Mouse (Mus musculus) CH12.LX (cell line): Measurements from ENCODE around the gene Tle2. TPM values are rescaled to one million over a fixed set of nuclear protein-coding genes. Genes with fewer than 3 reads are reported as not detected.

Experiments used
- DNase-seq: peaks from one replicate; pipeline ENCODE4 v3.0.0-alpha.2; 2013; ENCODE audit errors: extremely low read depth
- H3K27ac ChIP-seq: 2 replicates; pipeline ENCODE4 v1.5.1; 2012; ENCODE audit warnings: low read depth, mild to moderate bottlenecking, control low read depth, moderate library complexity; ENCODE audit not compliant: insufficient read depth
- H3K27me3 ChIP-seq: replicated peaks from 2 replicates; pipeline ENCODE3; 2012; ENCODE audit warnings: inconsistent platforms
- H3K36me3 ChIP-seq, 2 experiments: replicated peaks in 1 of 2; 2 replicates each; pipeline versions ENCODE3 to v1.6.1; 2012; ENCODE audit warnings: inconsistent platforms in 1 of 2, low read length in 1 of 2, mild to moderate bottlenecking in 1 of 2, mixed read lengths in 1 of 2, moderate library complexity in 1 of 2; ENCODE audit not compliant: control insufficient read depth in 1 of 2, insufficient read depth in 1 of 2
- H3K4me1 ChIP-seq, 2 experiments: 2 replicates each; pipeline ENCODE4 v1.6.1; 2012; ENCODE audit warnings: inconsistent platforms in 1 of 2, moderate library complexity in 1 of 2; ENCODE audit not compliant: insufficient read depth in 2 of 2, control insufficient read depth in 1 of 2
- H3K4me2 ChIP-seq: 2 replicates; pipeline ENCODE4 v1.6.1; 2012; ENCODE audit warnings: low read depth, mild to moderate bottlenecking, control low read depth; ENCODE audit not compliant: poor library complexity, insufficient read depth, severe bottlenecking
- H3K4me3 ChIP-seq, 3 experiments: fragments of 150-350 bp in 1 of 3; sonication (generic) in 1 of 3; replicated peaks in 1 of 3; 2 replicates each; pipeline versions ENCODE3 to v1.5.1; 2011 to 2012; ENCODE audit warnings: low read depth in 2 of 3, low read length in 2 of 3, mild to moderate bottlenecking in 2 of 3, moderate library complexity in 2 of 3, control low read depth in 1 of 3, improper control_type of control experiment in 1 of 3, inconsistent platforms in 1 of 3, mixed read lengths in 1 of 3; ENCODE audit not compliant: poor library complexity in 1 of 3
- H3K79me2 ChIP-seq: replicated peaks from 2 replicates; pipeline ENCODE4 v1.6.1; 2012; ENCODE audit warnings: mild to moderate bottlenecking, moderate library complexity; ENCODE audit not compliant: control insufficient read depth, poor library complexity, insufficient read depth, severe bottlenecking; ENCODE audit errors: extremely low read depth
- H3K9ac ChIP-seq: 2 replicates; pipeline ENCODE4 v1.6.1; 2012; ENCODE audit warnings: low read depth, mild to moderate bottlenecking, control low read depth, moderate library complexity; ENCODE audit not compliant: insufficient read depth
- H3K9me3 ChIP-seq: replicated peaks from 2 replicates; pipeline ENCODE3; 2012; ENCODE audit warnings: low read length, inconsistent platforms, mixed read lengths
- BHLHE40 ChIP-seq: IDR thresholded peaks from 2 replicates; pipeline ENCODE4 v1.6.1; 2011; ENCODE audit warnings: mild to moderate bottlenecking, low read depth, low read length, improper control_type of control experiment
- CHD2 ChIP-seq: IDR thresholded peaks from 2 replicates; pipeline ENCODE4 v1.6.1; 2011; ENCODE audit warnings: low read length, improper control_type of control experiment
- CTCF ChIP-seq, 2 experiments: IDR thresholded peaks in 1 of 2; conservative IDR thresholded peaks in 1 of 2; 2 replicates each; pipeline ENCODE4 v1.5.1; 2011 to 2012; ENCODE audit warnings: low read depth in 2 of 2, low read length in 2 of 2, improper control_type of control experiment in 1 of 2, inconsistent platforms in 1 of 2, mild to moderate bottlenecking in 1 of 2, moderate library complexity in 1 of 2
- ELF1 ChIP-seq: IDR thresholded peaks from 2 replicates; pipeline ENCODE4 v1.6.1; 2014; ENCODE audit warnings: low read depth, mild to moderate bottlenecking, inconsistent platforms, low read length, improper control_type of control experiment
- EP300 ChIP-seq: IDR thresholded peaks from 2 replicates; pipeline ENCODE4 v1.6.1; 2011; ENCODE audit warnings: low read length, improper control_type of control experiment
- ETS1 ChIP-seq: conservative IDR thresholded peaks from 2 replicates; pipeline ENCODE4 v1.6.1; 2012; ENCODE audit warnings: low read depth, mild to moderate bottlenecking, inconsistent platforms, low read length, improper control_type of control experiment, moderate library complexity
- GABPA ChIP-seq: IDR thresholded peaks from 2 replicates; pipeline ENCODE4 v1.6.1; 2012; ENCODE audit warnings: low read depth, low read length, improper control_type of control experiment, inconsistent platforms; ENCODE audit not compliant: insufficient replicate concordance
- HCFC1 ChIP-seq: IDR thresholded peaks from 2 replicates; pipeline ENCODE4 v1.6.1; 2012; ENCODE audit warnings: low read depth, mild to moderate bottlenecking, inconsistent platforms, low read length, improper control_type of control experiment
- IRF4 ChIP-seq: IDR thresholded peaks from 2 replicates; pipeline ENCODE4 v1.6.1; 2014; ENCODE audit warnings: low read depth, mild to moderate bottlenecking, inconsistent platforms, low read length, improper control_type of control experiment
- JUN ChIP-seq: IDR thresholded peaks from 2 replicates; pipeline ENCODE4 v1.6.1; 2011; ENCODE audit warnings: low read depth, mild to moderate bottlenecking, low read length, improper control_type of control experiment, moderate library complexity; ENCODE audit not compliant: insufficient read depth
- KAT2A ChIP-seq: IDR thresholded peaks from 2 replicates; pipeline ENCODE4 v1.6.1; 2012; ENCODE audit warnings: low read length, improper control_type of control experiment, inconsistent platforms; ENCODE audit not compliant: insufficient replicate concordance
- MAFK ChIP-seq: IDR thresholded peaks from 2 replicates; pipeline ENCODE4 v1.6.1; 2011; ENCODE audit warnings: low read length, improper control_type of control experiment; ENCODE audit not compliant: insufficient replicate concordance
- MAZ ChIP-seq: IDR thresholded peaks from 2 replicates; pipeline ENCODE4 v1.6.1; 2012; ENCODE audit warnings: low read depth, mild to moderate bottlenecking, inconsistent platforms, low read length, improper control_type of control experiment, moderate library complexity
- NRF1 ChIP-seq: IDR thresholded peaks from 2 replicates; pipeline ENCODE4 v1.6.1; 2014; ENCODE audit warnings: low read depth, mild to moderate bottlenecking, inconsistent platforms, low read length, improper control_type of control experiment, moderate library complexity
- POLR2A ChIP-seq: IDR thresholded peaks from 2 replicates; pipeline ENCODE4 v1.6.1; 2011; ENCODE audit warnings: low read depth, mild to moderate bottlenecking, improper control_type of control experiment, low read length
- POLR2AphosphoS2 ChIP-seq: IDR thresholded peaks from 2 replicates; pipeline ENCODE4 v1.6.1; 2011; ENCODE audit warnings: low read depth, low read length, improper control_type of control experiment
- RCOR1 ChIP-seq: conservative IDR thresholded peaks from 2 replicates; pipeline ENCODE4 v1.6.1; 2012; ENCODE audit warnings: low read depth, mild to moderate bottlenecking, inconsistent platforms, low read length, improper control_type of control experiment
- SIN3A ChIP-seq: IDR thresholded peaks from 2 replicates; pipeline ENCODE4 v1.6.1; 2012; ENCODE audit warnings: low read length, improper control_type of control experiment, inconsistent platforms
- TBP ChIP-seq: conservative IDR thresholded peaks from 2 replicates; pipeline ENCODE4 v1.6.1; 2011; ENCODE audit warnings: low read depth, low read length, improper control_type of control experiment
- UBTF ChIP-seq: IDR thresholded peaks from 2 replicates; pipeline ENCODE4 v1.6.1; 2012; ENCODE audit warnings: low read depth, mild to moderate bottlenecking, inconsistent platforms, low read length, improper control_type of control experiment, moderate library complexity
- USF1 ChIP-seq: IDR thresholded peaks from 2 replicates; pipeline ENCODE4 v1.6.1; 2014; ENCODE audit warnings: low read depth, mild to moderate bottlenecking, inconsistent platforms, low read length, improper control_type of control experiment
- USF2 ChIP-seq: conservative IDR thresholded peaks from 2 replicates; pipeline ENCODE4 v1.6.1; 2011; ENCODE audit warnings: low read depth, low read length, improper control_type of control experiment
- ZMIZ1 ChIP-seq: IDR thresholded peaks from 2 replicates; pipeline ENCODE4 v1.6.1; 2012; ENCODE audit warnings: low read depth, mild to moderate bottlenecking, inconsistent platforms, low read length, improper control_type of control experiment
- dilution Hi-C: fragments of 300-500 bp; cut with MboI; formaldehyde crosslinking; loops from 2 replicates; pipeline ENCODE4 v1.14.3; 2020; ENCODE audit warnings: low sequenced_read_pairs; ENCODE audit not compliant: extremely low pct_unique_long_range_greater_than_20kb, extremely low pct_ligation_motif_present
- in situ Hi-C: fragments of 300-500 bp; cut with MboI; formaldehyde crosslinking; loops from 3 replicates; pipeline ENCODE4 v1.14.3; 2019; ENCODE audit warnings: low sequenced_read_pairs, low pct_ligation_motif_present, low pct_unique_long_range_greater_than_20kb, mixed read lengths
- polyA plus RNA-seq: library from polyadenylated mRNA; unstranded; fragments of >175 nt; gene quantifications from 2 replicates; pipeline ENCODE4 v1.2.1, GENCODE M21; 2012; ENCODE audit warnings: low read depth; ENCODE audit not compliant: insufficient read length
- total RNA-seq, 2 experiments: library from RNA; depleted of rRNA; stranded (reverse); fragments of 300-350 nt in 1 of 2; fragments of >200 nt in 1 of 2; gene quantifications; 2 replicates each; pipeline ENCODE4 v1.2.3; 2012 to 2014

Gene Tle2
- total and polyA plus RNA-seq, 3 experiments, result 0.29 to 0.30 TPM; not detected in 1

DNA sequence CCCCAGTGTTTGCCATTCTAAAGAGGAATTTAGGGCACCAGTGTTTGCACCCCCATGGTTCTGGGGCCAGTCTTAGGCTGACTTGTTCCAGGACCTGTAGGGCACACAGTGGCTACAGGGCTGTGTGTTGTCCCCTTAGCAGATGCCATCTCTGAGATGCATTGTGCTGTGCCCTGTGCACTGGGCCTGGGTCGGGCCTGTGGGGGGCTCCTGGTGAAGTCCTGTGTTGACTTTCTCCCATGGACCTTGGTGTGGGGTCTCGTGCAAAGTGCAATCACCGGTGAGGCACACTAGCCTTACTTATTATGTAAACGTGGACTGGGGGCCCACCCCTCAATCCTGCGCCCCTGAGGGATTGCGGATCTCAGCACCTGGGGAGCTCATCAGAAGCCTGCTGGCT is 11.9 kb upstream of the Tle2 start:
- Histone ChIP-seq H3K4me2 (no peak overlapping the region), H3K9ac (no peak overlapping the region), H3K9me3 (no peaks in the 10 kb centered on the region), H3K79me2 (peaks cover 14% of the 10 kb centered on the region; the same call in 1 of the 2 replicates), H3K36me3 (peaks cover 8 to 25% of the 10 kb centered on the region in 2 experiments), H3K27ac (no peak overlapping the region), H3K27me3 (peaks cover 76% of the 10 kb centered on the region)
- DNase-seq, result no peak
- dilution Hi-C loops, result no loop called here
- TF ChIP-seq ZMIZ1 (no peak), CHD2 (no peak)
- TF ChIP-seq, all 38 proteins: peak for 0
- Histone ChIP-seq H3K4me1 (peaks cover 5 to 15% of the 10 kb centered on the region in 2 experiments; a peak in 3 of 4 replicates), H3K4me3 (no peak overlapping the region)
- in situ Hi-C loops, result loop anchor here (5.0 kb wide), 1 partner anchor 40 kb away; the partner anchor contains the start of gene Tle6

DNA sequence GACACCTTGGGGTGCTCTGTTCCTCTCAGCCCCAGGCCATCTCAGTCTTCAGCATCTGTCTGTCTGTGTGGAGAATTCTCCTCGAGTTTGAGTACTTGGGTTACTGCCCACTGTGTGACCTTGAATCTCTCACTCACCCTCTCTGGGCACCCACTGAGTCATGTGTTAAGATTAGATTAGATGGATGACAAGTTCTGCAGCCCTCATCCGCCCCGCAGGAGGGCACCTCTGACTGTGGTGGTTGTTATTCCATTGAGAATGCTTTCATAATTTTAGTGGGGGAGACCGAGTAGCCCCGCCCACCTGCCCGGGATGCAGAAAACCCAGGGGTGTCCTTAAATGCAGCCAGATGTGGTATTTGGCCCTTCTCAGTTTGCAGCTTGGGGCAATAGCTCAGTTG is 10.9 kb upstream of the Tle2 start:
- Histone ChIP-seq H3K9me3 (no peaks in the 10 kb centered on the region), H3K4me2 (no peak overlapping the region), H3K27me3 (peaks cover 80% of the 10 kb centered on the region), H3K27ac (no peak overlapping the region), H3K36me3 (peaks cover 8 to 25% of the 10 kb centered on the region in 2 experiments), H3K4me1 (peaks cover 5 to 8% of the 10 kb centered on the region in 2 experiments; a peak in 3 of 4 replicates), H3K9ac (no peak overlapping the region), H3K4me3 (no peak overlapping the region), H3K79me2 (peaks cover 14% of the 10 kb centered on the region; the same call in 1 of the 2 replicates)
- dilution Hi-C loops, result no loop called here
- in situ Hi-C loops, result loop anchor here (5.0 kb wide), 1 partner anchor 39 kb away; the partner anchor contains the start of gene Tle6
- DNase-seq, result no peak
- TF ChIP-seq USF2 (no peak), RCOR1 (no peak), POLR2A (no peak), SIN3A (no peak), MAZ (no peak), KAT2A (no peak), EP300 (no peak), BHLHE40 (no peak), CTCF (conservative IDR thresholded peaks at IDR 0.05 in 1 of 2, IDR thresholded peaks at IDR 0.05 in 1 of 2; ENCODE audit: low read depth in 2 of 2, low read length in 2 of 2) (no peak), MAFK (no peak), CHD2 (no peak), GABPA (no peak), ETS1 (no peak)

GRCm38 (mm10) chr10:81564216-81564615 is 10.1 kb upstream of the Tle2 start:
- TF ChIP-seq GABPA, result no peak
- TF ChIP-seq TBP, result no peak
- no peak for TF ChIP-seq HCFC1
- TF ChIP-seq NRF1, result no peak
- TF ChIP-seq ELF1, result no peak
- no peak for TF ChIP-seq EP300
- no peak for TF ChIP-seq IRF4
- TF ChIP-seq SIN3A, result no peak
- TF ChIP-seq MAFK, result no peak
- TF ChIP-seq CTCF (conservative IDR thresholded peaks at IDR 0.05 in 1 of 2, IDR thresholded peaks at IDR 0.05 in 1 of 2; ENCODE audit: low read depth in 2 of 2, low read length in 2 of 2), result no peak
- TF ChIP-seq POLR2AphosphoS2, result no peak
- TF ChIP-seq USF1, result no peak
- no peak for TF ChIP-seq KAT2A
- TF ChIP-seq UBTF, result no peak
- TF ChIP-seq POLR2A, result no peak
- no peak for TF ChIP-seq JUN
- no peak overlapping the region for H3K27ac ChIP-seq
- no peak overlapping the region for H3K9ac ChIP-seq
- dilution Hi-C loops (no loop called here), in situ Hi-C loops (loop anchor here (5.0 kb wide), 1 partner anchor 38 kb away; the partner anchor contains the start of gene Tle6)
- peaks cover 14% of the 10 kb centered on the region; the same call in 1 of the 2 replicates for H3K79me2 ChIP-seq
- H3K27me3 ChIP-seq, result peaks cover 82% of the 10 kb centered on the region
- peaks cover 5 to 8% of the 10 kb centered on the region in 2 experiments; a peak in 3 of 4 replicates for H3K4me1 ChIP-seq
- H3K9me3 ChIP-seq, result no peaks in the 10 kb centered on the region
- H3K4me2 ChIP-seq, result no peak overlapping the region
- no peak for DNase-seq
- no peak overlapping the region for H3K4me3 ChIP-seq
- H3K36me3 ChIP-seq, result peaks cover 8 to 25% of the 10 kb centered on the region in 2 experiments
